Mouse (Mus musculus) limb, embryonic 14.5 days (tissue): ENCODE data around the gene Timm22. TPM values are rescaled to one million over a fixed set of nuclear protein-coding genes. Genes with fewer than 3 reads are reported as not detected.

Source experiments
- ATAC-seq: fragments of 200-750 bp; cut with Nextera tagmentation; 2 replicates; pipeline ENCODE4 v1.8.0; 2017; ENCODE audit warnings: low read depth, moderate number of reproducible peaks, moderate TSS enrichment; ENCODE audit not compliant: low FRiP score
- DNase-seq: peaks from one replicate; pipeline ENCODE4 v3.0.0-alpha.2; 2015; ENCODE audit warnings: low spot score
- H3K27ac ChIP-seq: fragments of 300-500 bp; sonication (generic); replicated peaks from 2 replicates; pipeline ENCODE4 v1.5.1; 2014; ENCODE audit warnings: low read depth, mild to moderate bottlenecking, low read length, moderate library complexity, mixed read lengths
- H3K27me3 ChIP-seq: fragments of 300-500 bp; sonication (generic); 2 replicates; pipeline ENCODE4 v1.6.1; 2014; ENCODE audit warnings: low read length, mixed read lengths; ENCODE audit not compliant: control insufficient read depth, insufficient read depth
- H3K36me3 ChIP-seq: fragments of 300-500 bp; sonication (generic); 2 replicates; pipeline ENCODE4 v1.6.1; 2014; ENCODE audit warnings: mild to moderate bottlenecking, low read length, moderate library complexity, mixed read lengths; ENCODE audit not compliant: control insufficient read depth, insufficient read depth
- H3K4me1 ChIP-seq: fragments of 300-500 bp; sonication (generic); 2 replicates; pipeline ENCODE4 v1.6.1; 2014; ENCODE audit warnings: antibody characterized with exemption, low read length, mixed read lengths; ENCODE audit not compliant: control insufficient read depth, insufficient read depth
- H3K4me2 ChIP-seq: fragments of 300-500 bp; sonication (generic); replicated peaks from 2 replicates; pipeline ENCODE4 v1.6.1; 2014; ENCODE audit warnings: low read depth, mild to moderate bottlenecking, low read length, moderate library complexity; ENCODE audit not compliant: severe bottlenecking
- H3K4me3 ChIP-seq: fragments of 300-500 bp; sonication (generic); replicated peaks from 2 replicates; pipeline ENCODE4 v1.5.1; 2014; ENCODE audit warnings: low read length
- H3K9ac ChIP-seq: fragments of 300-500 bp; sonication (generic); 2 replicates; pipeline ENCODE4 v1.6.1; 2014; ENCODE audit warnings: mild to moderate bottlenecking, low read depth, low read length, moderate library complexity; ENCODE audit not compliant: severe bottlenecking
- H3K9me3 ChIP-seq: fragments of 300-500 bp; sonication (generic); 2 replicates; pipeline ENCODE4 v1.6.1; 2016; ENCODE audit warnings: low read length; ENCODE audit not compliant: control insufficient read depth
- POLR2A ChIP-seq: fragments of 200-500 bp; IDR thresholded peaks from 2 replicates; pipeline ENCODE4 v1.8.0; 2012; ENCODE audit warnings: inconsistent platforms, mild to moderate bottlenecking, moderate library complexity, borderline replicate concordance; ENCODE audit not compliant: insufficient read depth, insufficient read length; ENCODE audit errors: extremely low read depth
- WGBS: fragments of 180-500 bp; shearing (Covaris S2); extraction: QIAGEN DNeasy Blood & Tissue Kit; methylation state at CpG from one replicate; pipeline ENCODE4 v1.1.7; 2014; 5-methylcytosine and 5-hydroxymethylcytosine counted together
- polyA plus RNA-seq, 2 experiments: library from polyadenylated mRNA; depleted of rRNA in 1 of 2; stranded (reverse) in 1 of 2; unstranded in 1 of 2; fragments of >200 nt; fragmentation: Nextera tagmentation in 1 of 2; extraction: Ambion mirVana in 1 of 2; gene quantifications; 2 replicates each; pipeline versions ENCODE4 v1.2.1 to v1.2.3; 2012 to 2014

The Timm22 gene
- polyA plus RNA-seq, 2 experiments: 38.5 to 125 TPM

- Histone ChIP-seq H3K4me3 (no peak overlapping the region), H3K4me2 (no peak overlapping the region), H3K36me3 (peaks cover 63% of the 10 kb centered on the region), H3K27ac (no peak overlapping the region), H3K4me1 (peaks cover 6% of the 10 kb centered on the region; the same call in 1 of the 2 replicates), H3K9me3 (no peaks in the 10 kb centered on the region), H3K27me3 (no peaks in the 10 kb centered on the region), H3K9ac (no peak overlapping the region)
- TF ChIP-seq POLR2A: no peak
- ATAC-seq (no peak), DNase-seq (no peak)
- 80% methylated on average over 10 of the region's 10 CpGs for WGBS
Observed at GRCm38 (mm10) chr11:76456897-76457296, 50.1 kb downstream of the Timm22 start.

GRCm38 (mm10) chr11:76458730-76459129 lies 52.0 kb downstream of the Timm22 start:
- DNase-seq: no peak
- ATAC-seq: no peak
- Histone ChIP-seq H3K4me1 (peaks cover 6% of the 10 kb centered on the region; the same call in 1 of the 2 replicates), H3K4me2 (no peak overlapping the region), H3K9ac (no peak overlapping the region), H3K27ac (no peak overlapping the region), H3K9me3 (no peaks in the 10 kb centered on the region), H3K27me3 (no peaks in the 10 kb centered on the region), H3K4me3 (no peak overlapping the region), H3K36me3 (peaks cover 66% of the 10 kb centered on the region)
- TF ChIP-seq POLR2A: no peak
- WGBS: 62% methylated on average over 9 of the region's 9 CpGs

- no peak overlapping the region for H3K27ac ChIP-seq
- ATAC-seq: no peak
- no peak overlapping the region for H3K4me3 ChIP-seq
- no peak for DNase-seq
- H3K36me3 ChIP-seq: peaks cover 70% of the 10 kb centered on the region
- TF ChIP-seq POLR2A: no peak
- peaks cover 6% of the 10 kb centered on the region; the same call in 1 of the 2 replicates for H3K4me1 ChIP-seq
- H3K4me2 ChIP-seq: no peak overlapping the region
- H3K27me3 ChIP-seq: no peaks in the 10 kb centered on the region
- H3K9ac ChIP-seq: no peak overlapping the region
- H3K9me3 ChIP-seq: no peaks in the 10 kb centered on the region
- 68% methylated on average over 3 of the region's 3 CpGs for WGBS
Observed at GRCm38 (mm10) chr11:76459489-76459888, 52.7 kb downstream of the Timm22 start.

GRCm38 (mm10) chr11:76461201-76461600 lies 54.4 kb downstream of the Timm22 start:
- Histone ChIP-seq H3K27me3 (no peaks in the 10 kb centered on the region), H3K4me1 (peaks cover 6% of the 10 kb centered on the region; the same call in 1 of the 2 replicates), H3K36me3 (peaks cover 57% of the 10 kb centered on the region), H3K9ac (no peak overlapping the region), H3K4me2 (no peak overlapping the region), H3K27ac (no peak overlapping the region), H3K9me3 (no peaks in the 10 kb centered on the region), H3K4me3 (no peak overlapping the region)
- ATAC-seq (no peak), DNase-seq (no peak)
- WGBS: 63% methylated on average over 6 of the region's 6 CpGs
- TF ChIP-seq POLR2A: no peak

GRCm38 (mm10) chr11:76461696-76462095 lies 54.9 kb downstream of the Timm22 start:
- Histone ChIP-seq H3K9me3 (no peaks in the 10 kb centered on the region), H3K4me3 (no peak overlapping the region), H3K36me3 (peaks cover 57% of the 10 kb centered on the region), H3K27ac (no peak overlapping the region), H3K4me1 (peaks cover 3% of the 10 kb centered on the region; the same call in 1 of the 2 replicates), H3K27me3 (no peaks in the 10 kb centered on the region), H3K4me2 (no peak overlapping the region), H3K9ac (no peak overlapping the region)
- 83% methylated on average over 5 of the region's 5 CpGs for WGBS
- no peak for TF ChIP-seq POLR2A
- ATAC-seq (no peak), DNase-seq (no peak)

- DNase-seq: no peak
- TF ChIP-seq POLR2A: no peak
- no peak overlapping the region for H3K4me3 ChIP-seq
- no peaks in the 10 kb centered on the region for H3K27me3 ChIP-seq
- WGBS: 48% methylated on average over 4 of the region's 4 CpGs
- ATAC-seq: no peak
- peaks cover 32% of the 10 kb centered on the region for H3K4me1 ChIP-seq
- H3K36me3 ChIP-seq: peaks cover 53% of the 10 kb centered on the region
- no peak overlapping the region for H3K4me2 ChIP-seq
- no peak overlapping the region for H3K9ac ChIP-seq
- H3K27ac ChIP-seq: no peak overlapping the region
- no peaks in the 10 kb centered on the region for H3K9me3 ChIP-seq
Observed at GRCm38 (mm10) chr11:76465879-76466278, 59.1 kb downstream of the Timm22 start.

Other genes starting within 250 kb of the Timm22 start
- gene Vps53, start 227.3 kb upstream of the Timm22 start, polyA plus RNA-seq (2012; rRNA removed): 26.6 and 29.6 TPM in 2 replicates
- 37.3 and 41.9 TPM in 2 replicates for gene Vps53, start 227.3 kb upstream of the Timm22 start, polyA plus RNA-seq (2014; fragmentation: Nextera tagmentation; extraction: Ambion mirVana)
- 39.0 and 40.1 TPM in 2 replicates for gene Fam57a, start 227.3 kb upstream of the Timm22 start, polyA plus RNA-seq (2012; rRNA removed)
- gene Fam57a, start 227.3 kb upstream of the Timm22 start, polyA plus RNA-seq (2014; fragmentation: Nextera tagmentation; extraction: Ambion mirVana): 48.3 and 60.8 TPM in 2 replicates
- gene Dbil5, start 189.3 kb upstream of the Timm22 start, polyA plus RNA-seq (2012; rRNA removed): 0.41 and 0.93 TPM in 2 replicates
- gene Dbil5, start 189.3 kb upstream of the Timm22 start, polyA plus RNA-seq (2014; fragmentation: Nextera tagmentation; extraction: Ambion mirVana): 0.64 and 1.4 TPM in 2 replicates
- gene Gemin4, start 189.3 kb upstream of the Timm22 start, polyA plus RNA-seq (2012; rRNA removed): 14.8 and 17.1 TPM in 2 replicates
- 32.0 and 32.6 TPM in 2 replicates for gene Gemin4, start 189.3 kb upstream of the Timm22 start, polyA plus RNA-seq (2014; fragmentation: Nextera tagmentation; extraction: Ambion mirVana)
- gene Mrm3, start 163.2 kb upstream of the Timm22 start, polyA plus RNA-seq (2012; rRNA removed): 11.9 and 15.2 TPM in 2 replicates
- gene Mrm3, start 163.2 kb upstream of the Timm22 start, polyA plus RNA-seq (2014; fragmentation: Nextera tagmentation; extraction: Ambion mirVana): 20.8 and 20.9 TPM in 2 replicates
- gene Glod4, start 163.2 kb upstream of the Timm22 start, polyA plus RNA-seq (2012; rRNA removed): 36.4 and 56.2 TPM in 2 replicates
- 140 and 141 TPM in 2 replicates for gene Glod4, start 163.2 kb upstream of the Timm22 start, polyA plus RNA-seq (2014; fragmentation: Nextera tagmentation; extraction: Ambion mirVana)
- gene Nxn, start 7.8 kb upstream of the Timm22 start, polyA plus RNA-seq (2012; rRNA removed): 69.9 and 74.4 TPM in 2 replicates
- gene Nxn, start 7.8 kb upstream of the Timm22 start, polyA plus RNA-seq (2014; fragmentation: Nextera tagmentation; extraction: Ambion mirVana): 78.1 TPM in 2 replicates
- gene Abr, start 215.4 kb downstream of the Timm22 start, polyA plus RNA-seq (2012; rRNA removed): 67.5 and 82.3 TPM in 2 replicates
- gene Abr, start 215.4 kb downstream of the Timm22 start, polyA plus RNA-seq (2014; fragmentation: Nextera tagmentation; extraction: Ambion mirVana): 39.7 and 44.5 TPM in 2 replicates